Mouse (Mus musculus) megakaryocyte, embryonic 14.5 days (primary cell): ENCODE measurements around the gene Cbx7.

Experiments used
- FLI1 ChIP-seq: IDR thresholded peaks from 2 replicates; pipeline ENCODE4 v1.6.1; 2012; ENCODE audit warnings: low read length, inconsistent platforms, mixed read lengths
- GATA1 ChIP-seq: IDR thresholded peaks from 3 replicates; pipeline ENCODE4 v1.6.1; 2012; ENCODE audit warnings: mixed read lengths, low read length, inconsistent platforms, borderline replicate concordance

DNA sequence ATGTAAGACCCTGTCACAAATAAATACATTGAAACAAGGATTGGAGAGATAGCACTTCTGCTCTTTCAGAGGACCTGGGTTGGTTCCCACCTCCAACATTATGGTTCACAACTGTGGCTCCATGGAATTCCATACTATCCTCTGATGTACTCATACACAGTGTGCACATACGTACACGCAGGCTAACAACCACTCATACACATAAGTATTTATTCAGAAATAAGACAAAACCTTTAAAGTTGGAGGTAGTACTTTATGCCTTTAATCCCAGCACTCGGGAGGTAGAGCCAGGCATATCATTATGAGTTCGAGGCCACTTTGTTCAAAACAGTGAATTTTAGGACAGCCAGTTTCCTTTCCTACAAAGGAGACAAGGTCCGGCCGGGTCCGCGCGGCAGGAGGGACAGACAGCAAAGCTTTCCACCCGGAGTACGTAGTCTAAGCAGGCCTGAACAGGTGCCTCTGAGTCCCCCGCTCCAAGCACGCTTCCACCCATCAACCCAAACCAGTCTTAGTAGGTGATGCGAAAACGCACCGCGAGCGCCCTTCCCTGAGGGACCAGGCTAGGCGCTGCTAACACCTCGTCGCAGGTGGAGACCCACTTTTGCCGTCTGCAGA is 37.8 kb downstream of the Cbx7 start:
- TF ChIP-seq GATA1, result no peak
- no peak for TF ChIP-seq FLI1
